Mouse (Mus musculus) inflammation-experienced regulatory T-cells, adult 6 months (primary cell): ENCODE measurements at regions not wholly inside any gene's neighbourhood (a gene's known extent, or its start where the extent isn't known, plus 50 kb on each side); places are given as distances from the start of the nearest gene placed in this dataset.

Experiments
- ATAC-seq: one replicate; pipeline ENCODE4 v1.8.0; 2017

GRCm38 (mm10) chr8:35877581-35877980, 112.0 kb downstream of the Gm19410 start:
- ATAC-seq = no peak

GRCm38 (mm10) chr8:35881810-35882209, 116.2 kb downstream of the Gm19410 start:
- ATAC-seq = no peak

GRCm38 (mm10) chr8:35882638-35883455, 117.3 kb downstream of the Gm19410 start:
- ATAC-seq = no peak

- ATAC-seq = no peak
These were observed 117.8 kb downstream of the Gm19410 start for GRCm38 (mm10) chr8:35883456-35883780.

- ATAC-seq = no peak
These were observed 119.0 kb downstream of the Gm19410 start for GRCm38 (mm10) chr8:35884545-35884944.

- no peak for ATAC-seq
These were observed 124.5 kb downstream of the Gm19410 start for GRCm38 (mm10) chr8:35890083-35890482.

- ATAC-seq = no peak
These were observed 126.2 kb downstream of the Gm19410 start for GRCm38 (mm10) chr8:35891769-35892168.

GRCm38 (mm10) chr8:35898493-35898892, 132.9 kb downstream of the Gm19410 start:
- ATAC-seq = no peak

- no peak for ATAC-seq
These were observed 135.9 kb downstream of the Gm19410 start for GRCm38 (mm10) chr8:35901490-35901889.

- no peak for ATAC-seq
These were observed 139.3 kb downstream of the Gm19410 start for GRCm38 (mm10) chr8:35904711-35905450.

- no peak for ATAC-seq
These were observed 142.4 kb downstream of the Gm19410 start for GRCm38 (mm10) chr8:35907998-35908397.

- no peak for ATAC-seq
These were observed 146.7 kb downstream of the Gm19410 start for GRCm38 (mm10) chr8:35912264-35912663.

- no peak for ATAC-seq
These were observed 150.4 kb downstream of the Gm19410 start for GRCm38 (mm10) chr8:35915878-35916518.

GRCm38 (mm10) chr8:35917573-35917972, 152.0 kb downstream of the Gm19410 start:
- ATAC-seq = no peak

GRCm38 (mm10) chr8:35919451-35919850, 153.9 kb downstream of the Gm19410 start:
- ATAC-seq = no peak

GRCm38 (mm10) chr8:35919859-35920675, 154.5 kb downstream of the Gm19410 start:
- ATAC-seq = no peak

GRCm38 (mm10) chr8:35924026-35924425, 158.4 kb downstream of the Gm19410 start:
- no peak for ATAC-seq

- no peak for ATAC-seq
These were observed 161.8 kb downstream of the Gm19410 start for GRCm38 (mm10) chr8:35927408-35927871.

GRCm38 (mm10) chr8:35930291-35930690, 164.7 kb downstream of the Gm19410 start:
- ATAC-seq = no peak

GRCm38 (mm10) chr8:35933186-35934114, 167.9 kb downstream of the Gm19410 start:
- no peak for ATAC-seq

GRCm38 (mm10) chr8:35934115-35934607, 168.6 kb downstream of the Gm19410 start:
- no peak for ATAC-seq
